Mouse (Mus musculus): ENCODE data around the gene Nptxr. TPM values are rescaled to one million over a fixed set of nuclear protein-coding genes. Genes with fewer than 3 reads are reported as not detected.
A peak's percentile ranks its signal among the peaks of the same experiment; 100 is the strongest.

The Nptxr gene
- 1.3 and 2.1 TPM in 2 replicates for polyA plus RNA-seq (2014; fragmentation: Nextera tagmentation; extraction: Ambion mirVana)

DNA sequence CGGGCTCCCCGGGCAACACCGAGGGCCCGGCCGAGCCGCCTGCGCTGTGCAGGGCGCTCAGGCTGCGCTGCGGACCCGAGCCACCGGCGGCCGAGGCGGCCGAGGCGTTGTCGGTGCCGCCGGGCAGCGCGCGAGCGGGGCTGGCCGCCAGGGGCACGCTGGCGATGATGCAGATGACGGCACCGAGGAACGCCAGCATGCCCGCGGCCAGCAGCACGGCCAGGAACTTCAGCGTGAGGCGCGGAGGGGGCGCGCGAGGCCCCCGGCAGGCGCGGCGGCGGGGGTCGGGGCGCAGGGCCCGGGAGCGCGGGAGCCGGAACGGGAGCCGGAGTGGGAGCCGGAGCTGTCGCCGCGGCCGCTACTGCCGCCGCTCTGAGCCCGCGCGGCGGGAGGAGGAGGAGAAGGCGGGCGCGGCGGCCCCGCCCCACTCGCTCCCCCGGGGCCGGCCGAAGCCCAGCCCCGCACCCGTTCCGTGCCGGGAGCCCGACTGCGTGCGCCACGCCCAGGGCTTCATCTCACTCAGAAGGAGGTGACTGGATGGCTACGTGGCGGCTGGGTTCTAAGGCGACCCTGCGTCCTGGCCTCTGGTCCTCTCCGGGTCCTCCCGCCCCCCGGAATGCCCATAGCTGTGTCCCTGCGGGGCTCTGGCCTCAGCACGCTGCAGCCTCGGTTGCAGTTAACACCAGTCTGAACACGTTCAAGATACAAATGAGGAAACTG, at the start of gene Nptxr:
Gene Nptxr, minus strand, starts transcription at position 415 of the 720 bp plus-strand sequence.
- peak within 1 kb of the TSS; percentile 53 for H3K4me3 ChIP-seq (ENCODE audit: low read depth, low read length)
- no peaks in the 10 kb centered on the region for H3K36me3 ChIP-seq (ENCODE audit: control insufficient read depth, insufficient read depth, low read length)
- H3K4me2 ChIP-seq = peak within 1 kb of the TSS; percentile 77
- H3K27me3 ChIP-seq (ENCODE audit: control insufficient read depth, insufficient read depth, low read length) = peaks cover 56% of the 10 kb centered on the region
- H3K9me3 ChIP-seq (ENCODE audit: control insufficient read depth, low read length) = no peaks in the 10 kb centered on the region
- WGBS = under 1% methylated on average over 70 of the region's 91 CpGs
- peaks cover 13% of the 10 kb centered on the region for H3K4me1 ChIP-seq (ENCODE audit: control insufficient read depth, insufficient read depth, low read length)
- peak; percentile 93 for DNase-seq (ENCODE audit: low spot score, missing footprints)
- H3K27ac ChIP-seq (ENCODE audit: low read depth, low read length) = no peak within 1 kb of the TSS; the same call in 1 of the 2 replicates
- peak; percentile 81 for ATAC-seq (ENCODE audit: low FRiP score)
- peak within 1 kb of the TSS; percentile 64 for H3K9ac ChIP-seq (ENCODE audit: low read length)

DNA sequence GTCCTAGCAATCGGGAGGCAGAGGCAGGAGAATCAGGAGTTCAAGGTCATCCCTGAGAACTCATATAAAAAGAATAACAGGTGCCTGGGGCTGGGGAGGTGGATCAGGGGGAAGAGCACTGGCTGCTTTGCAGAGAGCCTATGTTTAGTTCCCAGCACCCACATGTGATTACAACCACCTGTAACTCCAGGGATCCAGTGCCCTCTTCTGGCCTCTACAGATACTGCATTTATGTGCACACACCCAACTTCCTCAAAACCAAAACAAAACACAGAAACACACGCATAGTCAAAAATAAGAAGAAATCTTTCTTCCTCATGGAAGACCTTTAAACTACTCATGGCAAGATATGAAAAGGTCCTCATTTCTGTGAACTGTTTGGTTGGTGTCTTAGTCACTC, 45.6 kb upstream of the Nptxr start:
- DNase-seq (ENCODE audit: low spot score, missing footprints) (no peak), ATAC-seq (ENCODE audit: low FRiP score) (no peak)
- Histone ChIP-seq H3K36me3 (ENCODE audit: control insufficient read depth, insufficient read depth, low read length) (no peaks in the 10 kb centered on the region), H3K27ac (ENCODE audit: low read depth, low read length) (no peak overlapping the region), H3K9me3 (ENCODE audit: control insufficient read depth, low read length) (no peaks in the 10 kb centered on the region), H3K27me3 (ENCODE audit: control insufficient read depth, insufficient read depth, low read length) (no peaks in the 10 kb centered on the region), H3K4me1 (ENCODE audit: control insufficient read depth, insufficient read depth, low read length) (no peaks in the 10 kb centered on the region), H3K4me2 (no peak overlapping the region), H3K4me3 (ENCODE audit: low read depth, low read length) (no peak overlapping the region), H3K9ac (ENCODE audit: low read length) (no peak overlapping the region)
- 87% methylated on average over 2 of the region's 2 CpGs for WGBS

DNA sequence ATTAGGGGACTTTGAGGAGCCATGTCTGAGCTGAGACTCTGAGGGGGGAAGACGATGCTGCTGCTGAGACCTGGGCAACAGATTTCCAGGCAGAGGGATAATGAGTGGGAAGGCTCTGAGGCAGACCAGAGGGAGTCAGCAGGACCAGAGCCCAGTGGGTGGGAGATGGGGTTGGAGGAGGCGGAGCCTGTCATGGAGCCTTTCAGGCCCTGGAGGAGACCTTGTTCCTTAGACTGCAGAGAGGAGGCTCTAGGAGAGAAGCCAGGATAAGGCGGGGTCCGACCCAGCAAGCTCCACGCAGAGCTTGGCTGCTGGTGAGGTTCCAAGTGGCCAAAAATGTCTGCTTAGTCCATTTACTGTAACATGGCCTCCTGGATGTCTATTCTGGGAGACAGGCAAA, 42.5 kb upstream of the Nptxr start:
- Histone ChIP-seq H3K27ac (ENCODE audit: low read depth, low read length) (no peak overlapping the region), H3K9me3 (ENCODE audit: control insufficient read depth, low read length) (no peaks in the 10 kb centered on the region), H3K4me2 (no peak overlapping the region), H3K36me3 (ENCODE audit: control insufficient read depth, insufficient read depth, low read length) (no peaks in the 10 kb centered on the region), H3K4me3 (ENCODE audit: low read depth, low read length) (no peak overlapping the region), H3K27me3 (ENCODE audit: control insufficient read depth, insufficient read depth, low read length) (no peaks in the 10 kb centered on the region), H3K4me1 (ENCODE audit: control insufficient read depth, insufficient read depth, low read length) (no peaks in the 10 kb centered on the region), H3K9ac (ENCODE audit: low read length) (no peak overlapping the region)
- 26% methylated on average over 5 of the region's 5 CpGs for WGBS
- no peak for DNase-seq (ENCODE audit: low spot score, missing footprints)
- no peak for ATAC-seq (ENCODE audit: low FRiP score)

- Histone ChIP-seq H3K27ac (ENCODE audit: low read depth, low read length) (no peak overlapping the region), H3K4me3 (ENCODE audit: low read depth, low read length) (no peak overlapping the region), H3K4me2 (no peak overlapping the region), H3K36me3 (ENCODE audit: control insufficient read depth, insufficient read depth, low read length) (no peaks in the 10 kb centered on the region), H3K9ac (ENCODE audit: low read length) (no peak overlapping the region), H3K4me1 (ENCODE audit: control insufficient read depth, insufficient read depth, low read length) (no peaks in the 10 kb centered on the region), H3K9me3 (ENCODE audit: control insufficient read depth, low read length) (no peaks in the 10 kb centered on the region), H3K27me3 (ENCODE audit: control insufficient read depth, insufficient read depth, low read length) (no peaks in the 10 kb centered on the region)
- WGBS = 76% methylated on average over 4 of the region's 4 CpGs
- no peak for DNase-seq (ENCODE audit: low spot score, missing footprints)
- ATAC-seq (ENCODE audit: low FRiP score) = no peak
Observed at GRCm38 (mm10) chr15:79845986-79846385, 41.4 kb upstream of the Nptxr start.

DNA sequence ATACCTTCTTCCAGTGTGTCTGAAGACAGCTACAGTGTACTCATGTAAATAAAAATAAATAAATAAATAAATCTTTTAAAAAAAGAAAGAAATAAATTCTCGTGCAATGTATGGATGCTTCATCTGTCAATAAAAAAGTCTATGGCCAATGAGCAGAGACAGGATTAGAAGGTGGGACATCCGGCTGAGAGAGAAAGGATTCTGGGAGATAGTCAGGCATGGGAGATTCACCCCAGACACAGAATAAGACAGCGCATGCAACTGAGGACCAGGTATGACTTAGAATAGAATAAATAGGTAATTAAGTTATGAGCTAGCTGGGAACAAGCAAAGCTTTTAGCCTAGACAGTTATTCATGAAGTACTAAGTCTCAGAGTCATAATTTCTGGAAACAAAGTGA, 38.4 kb upstream of the Nptxr start:
- WGBS = 86% methylated on average over 3 of the region's 3 CpGs
- no peak overlapping the region for H3K9ac ChIP-seq (ENCODE audit: low read length)
- no peaks in the 10 kb centered on the region for H3K36me3 ChIP-seq (ENCODE audit: control insufficient read depth, insufficient read depth, low read length)
- H3K4me1 ChIP-seq (ENCODE audit: control insufficient read depth, insufficient read depth, low read length) = no peaks in the 10 kb centered on the region
- DNase-seq (ENCODE audit: low spot score, missing footprints) = no peak
- no peaks in the 10 kb centered on the region for H3K9me3 ChIP-seq (ENCODE audit: control insufficient read depth, low read length)
- H3K27ac ChIP-seq (ENCODE audit: low read depth, low read length) = no peak overlapping the region
- H3K4me2 ChIP-seq = no peak overlapping the region
- no peak for ATAC-seq (ENCODE audit: low FRiP score)
- no peak overlapping the region for H3K4me3 ChIP-seq (ENCODE audit: low read depth, low read length)
- H3K27me3 ChIP-seq (ENCODE audit: control insufficient read depth, insufficient read depth, low read length) = no peaks in the 10 kb centered on the region

DNA sequence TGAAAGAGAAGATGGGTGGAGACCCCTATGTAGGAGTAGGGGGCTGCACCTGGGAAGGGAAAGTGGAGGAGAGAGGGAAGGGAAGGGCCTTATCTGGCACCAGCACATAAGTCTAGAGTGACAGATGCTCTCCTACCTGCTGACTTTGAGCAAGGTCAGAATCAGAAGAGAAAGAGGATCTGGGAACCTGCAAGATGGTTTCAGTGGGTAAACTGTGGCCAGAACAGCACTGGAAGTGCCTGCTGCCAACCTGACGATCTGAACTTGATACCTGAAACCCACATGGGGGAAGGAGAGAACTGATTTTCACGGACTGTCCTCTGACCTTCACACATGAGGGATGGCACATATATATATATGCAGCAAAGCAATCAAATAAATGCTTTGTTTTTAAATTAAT, 35.7 kb upstream of the Nptxr start:
- 71% methylated on average over 2 of the region's 2 CpGs for WGBS
- ATAC-seq (ENCODE audit: low FRiP score) = no peak
- H3K4me2 ChIP-seq = no peak overlapping the region

GRCm38 (mm10) chr15:79834881-79835260, 30.3 kb upstream of the Nptxr start:
- Histone ChIP-seq H3K9me3 (ENCODE audit: control insufficient read depth, low read length) (no peaks in the 10 kb centered on the region), H3K27me3 (ENCODE audit: control insufficient read depth, insufficient read depth, low read length) (no peaks in the 10 kb centered on the region), H3K4me3 (ENCODE audit: low read depth, low read length) (peak overlapping the region; percentile 88; the same call in 1 of the 2 replicates), H3K4me2 (peak overlapping the region; percentile 98), H3K36me3 (ENCODE audit: control insufficient read depth, insufficient read depth, low read length) (peaks cover 4% of the 10 kb centered on the region; the same call in 1 of the 2 replicates), H3K4me1 (ENCODE audit: control insufficient read depth, insufficient read depth, low read length) (peaks cover 36% of the 10 kb centered on the region), H3K9ac (ENCODE audit: low read length) (peak overlapping the region; percentile 63), H3K27ac (ENCODE audit: low read depth, low read length) (peak overlapping the region; percentile 95)
- DNase-seq (ENCODE audit: low spot score, missing footprints) (no peak), ATAC-seq (ENCODE audit: low FRiP score) (no peak)
- WGBS = 52% methylated on average over 9 of the region's 9 CpGs

More for the DNA sequence above, 35.7 kb upstream of the Nptxr start:
- H3K27ac ChIP-seq (ENCODE audit: low read depth, low read length) = no peak overlapping the region
- no peak for DNase-seq (ENCODE audit: low spot score, missing footprints)
- H3K9me3 ChIP-seq (ENCODE audit: control insufficient read depth, low read length) = no peaks in the 10 kb centered on the region
- H3K27me3 ChIP-seq (ENCODE audit: control insufficient read depth, insufficient read depth, low read length) = no peaks in the 10 kb centered on the region
- no peaks in the 10 kb centered on the region for H3K36me3 ChIP-seq (ENCODE audit: control insufficient read depth, insufficient read depth, low read length)
- H3K4me1 ChIP-seq (ENCODE audit: control insufficient read depth, insufficient read depth, low read length) = peaks cover 5% of the 10 kb centered on the region; the same call in 1 of the 2 replicates
- no peak overlapping the region for H3K4me3 ChIP-seq (ENCODE audit: low read depth, low read length)
- no peak overlapping the region for H3K9ac ChIP-seq (ENCODE audit: low read length)

GRCm38 (mm10) chr15:79834130-79834880, 29.7 kb upstream of the Nptxr start, which contains the start of the genes Npcd and Cbx6:
TSS of gene Npcd (minus strand) at chr15:79834237.
TSS of gene Cbx6 (minus strand) at chr15:79834688.
- peaks cover 4% of the 10 kb centered on the region; the same call in 1 of the 2 replicates for H3K36me3 ChIP-seq (ENCODE audit: control insufficient read depth, insufficient read depth, low read length)
- WGBS = under 1% methylated on average over 50 of the region's 58 CpGs
- DNase-seq (ENCODE audit: low spot score, missing footprints) = peak; percentile 100
- H3K9me3 ChIP-seq (ENCODE audit: control insufficient read depth, low read length) = no peaks in the 10 kb centered on the region
- peaks cover 39% of the 10 kb centered on the region for H3K4me1 ChIP-seq (ENCODE audit: control insufficient read depth, insufficient read depth, low read length)
- peak within 1 kb of the TSS; percentile 98 for H3K4me2 ChIP-seq
- peak within 1 kb of the TSS; percentile 95 for H3K9ac ChIP-seq (ENCODE audit: low read length)
- ATAC-seq (ENCODE audit: low FRiP score) = peak; percentile 88
- peak within 1 kb of the TSS; percentile 95 for H3K27ac ChIP-seq (ENCODE audit: low read depth, low read length)
- H3K27me3 ChIP-seq (ENCODE audit: control insufficient read depth, insufficient read depth, low read length) = no peaks in the 10 kb centered on the region
- H3K4me3 ChIP-seq (ENCODE audit: low read depth, low read length) = peak within 1 kb of the TSS; percentile 88

Measured in midbrain, embryonic 11.5 days (tissue).